Mouse (Mus musculus) embryonic facial prominence, embryonic 14.5 days (tissue): ENCODE results near the gene Fmnl3. TPM values are rescaled to one million over a fixed set of nuclear protein-coding genes. Genes with fewer than 3 reads are reported as not detected.
A peak's percentile ranks its signal among the peaks of the same experiment; 100 is the strongest.

Source experiments
- ATAC-seq: fragments of 200-750 bp; cut with Nextera tagmentation; 2 replicates; pipeline ENCODE4 v1.8.0; 2017; ENCODE audit warnings: low read depth, moderate number of reproducible peaks, moderate TSS enrichment
- DNase-seq: peaks from one replicate; pipeline ENCODE4 v3.0.0-alpha.2; 2015; ENCODE audit warnings: low spot score
- H3K27ac ChIP-seq: fragments of 300-500 bp; sonication (generic); replicated peaks from 2 replicates; pipeline ENCODE4 v1.5.1; 2014; ENCODE audit warnings: low read depth, mild to moderate bottlenecking, low read length, moderate library complexity
- H3K27me3 ChIP-seq: fragments of 300-500 bp; sonication (generic); replicated peaks from 2 replicates; pipeline ENCODE4 v1.6.1; 2014; ENCODE audit warnings: low read length; ENCODE audit not compliant: control insufficient read depth, insufficient read depth
- H3K36me3 ChIP-seq: fragments of 300-500 bp; sonication (generic); 2 replicates; pipeline ENCODE4 v1.6.1; 2014; ENCODE audit warnings: low read length, mixed read lengths; ENCODE audit not compliant: control insufficient read depth, insufficient read depth
- H3K4me1 ChIP-seq: fragments of 300-500 bp; sonication (generic); 2 replicates; pipeline ENCODE4 v1.6.1; 2014; ENCODE audit warnings: antibody characterized with exemption, low read length; ENCODE audit not compliant: control insufficient read depth, insufficient read depth
- H3K4me2 ChIP-seq: fragments of 300-500 bp; sonication (generic); 2 replicates; pipeline ENCODE4 v1.6.1; 2014; ENCODE audit warnings: low read depth, mild to moderate bottlenecking, low read length, moderate library complexity, mixed read lengths
- H3K4me3 ChIP-seq: fragments of 300-500 bp; sonication (generic); 2 replicates; pipeline ENCODE4 v1.5.1; 2014; ENCODE audit warnings: low read depth, mild to moderate bottlenecking, low read length
- H3K9ac ChIP-seq: fragments of 300-500 bp; sonication (generic); 2 replicates; pipeline ENCODE4 v1.6.1; 2014; ENCODE audit warnings: low read depth, mild to moderate bottlenecking, low read length, moderate library complexity, mixed read lengths
- H3K9me3 ChIP-seq: fragments of 300-500 bp; sonication (generic); 2 replicates; pipeline ENCODE4 v1.6.1; 2016; ENCODE audit warnings: low read length; ENCODE audit not compliant: control insufficient read depth
- WGBS: fragments of 180-500 bp; shearing (Covaris S2); extraction: QIAGEN DNeasy Blood & Tissue Kit; methylation state at CpG from one replicate; pipeline ENCODE4 v1.1.7; 2014; 5-methylcytosine and 5-hydroxymethylcytosine counted together
- polyA plus RNA-seq: library from polyadenylated mRNA; unstranded; fragments of >200 nt; fragmentation: Nextera tagmentation; extraction: Ambion mirVana; gene quantifications from 2 replicates; pipeline ENCODE4 v1.2.1, GENCODE M21; 2014

The Fmnl3 gene
- polyA plus RNA-seq, 1 experiment from 2014 or later: 18.5 TPM

GRCm38 (mm10) chr15:99284527-99285188 is 85.6 kb downstream of the Fmnl3 start:
- no peak overlapping the region for H3K27ac ChIP-seq
- peak; percentile 79 for ATAC-seq
- H3K9me3 ChIP-seq: no peaks in the 10 kb centered on the region
- 39% methylated on average over 14 of the region's 14 CpGs for WGBS
- H3K4me3 ChIP-seq: no peak overlapping the region
- no peak overlapping the region for H3K9ac ChIP-seq
- no peak overlapping the region for H3K4me2 ChIP-seq
- H3K27me3 ChIP-seq: no peaks in the 10 kb centered on the region
- H3K4me1 ChIP-seq: no peaks in the 10 kb centered on the region
- H3K36me3 ChIP-seq: no peaks in the 10 kb centered on the region
- peak; percentile 62 for DNase-seq

- H3K9ac ChIP-seq: no peak overlapping the region
- H3K4me2 ChIP-seq: no peak overlapping the region
- no peaks in the 10 kb centered on the region for H3K9me3 ChIP-seq
- H3K36me3 ChIP-seq: no peaks in the 10 kb centered on the region
- ATAC-seq (no peak), DNase-seq (no peak)
- H3K4me1 ChIP-seq: no peaks in the 10 kb centered on the region
- H3K27me3 ChIP-seq: no peaks in the 10 kb centered on the region
- H3K27ac ChIP-seq: no peak overlapping the region
- WGBS: 68% methylated on average over 10 of the region's 10 CpGs
- H3K4me3 ChIP-seq: no peak overlapping the region
Observed at GRCm38 (mm10) chr15:99283456-99283855, 86.8 kb downstream of the Fmnl3 start.

- no peaks in the 10 kb centered on the region for H3K9me3 ChIP-seq
- no peak for ATAC-seq
- 70% methylated on average over 7 of the region's 7 CpGs for WGBS
- no peaks in the 10 kb centered on the region for H3K27me3 ChIP-seq
- H3K4me2 ChIP-seq: no peak overlapping the region
- no peaks in the 10 kb centered on the region for H3K4me1 ChIP-seq
- no peak overlapping the region for H3K27ac ChIP-seq
- no peaks in the 10 kb centered on the region for H3K36me3 ChIP-seq
- no peak for DNase-seq
- no peak overlapping the region for H3K9ac ChIP-seq
- no peak overlapping the region for H3K4me3 ChIP-seq
Observed at GRCm38 (mm10) chr15:99278271-99278670, 92.0 kb downstream of the Fmnl3 start.

GRCm38 (mm10) chr15:99276095-99276494 is 94.2 kb downstream of the Fmnl3 start:
- Histone ChIP-seq H3K9me3 (no peaks in the 10 kb centered on the region), H3K27ac (no peak overlapping the region), H3K27me3 (no peaks in the 10 kb centered on the region), H3K4me2 (no peak overlapping the region), H3K9ac (no peak overlapping the region), H3K36me3 (no peaks in the 10 kb centered on the region), H3K4me3 (no peak overlapping the region), H3K4me1 (no peaks in the 10 kb centered on the region)
- DNase-seq: no peak
- WGBS: 85% methylated on average over 8 of the region's 8 CpGs
- no peak for ATAC-seq

Other genes starting within 250 kb of the Fmnl3 start
- 35.5 and 38.9 TPM in 2 replicates for gene Spats2, start 244.6 kb downstream of the Fmnl3 start, polyA plus RNA-seq
- 1.5 TPM in 2 replicates for gene Kcnh3, start 145.6 kb downstream of the Fmnl3 start, polyA plus RNA-seq
- gene Mcrs1, start 118.5 kb downstream of the Fmnl3 start, polyA plus RNA-seq: 115 and 130 TPM in 2 replicates
- gene Prpf40b, start 75.4 kb downstream of the Fmnl3 start, polyA plus RNA-seq: 40.1 and 42.2 TPM in 2 replicates
- gene Fam186b, start 74.6 kb downstream of the Fmnl3 start, polyA plus RNA-seq: 0.06 and 0.14 TPM in 2 replicates
- gene Tmbim6, start 22.4 kb upstream of the Fmnl3 start, polyA plus RNA-seq: 300 and 310 TPM in 2 replicates
- gene Nckap5l, start 87.3 kb upstream of the Fmnl3 start, polyA plus RNA-seq: 12.5 and 13.1 TPM in 2 replicates
- gene Bcdin3d, start 104.2 kb upstream of the Fmnl3 start, polyA plus RNA-seq: 10.8 and 12.9 TPM in 2 replicates
- 1.1 and 1.5 TPM in 2 replicates for gene Faim2, start 157.7 kb upstream of the Fmnl3 start, polyA plus RNA-seq
- gene Aqp2, start 208.6 kb upstream of the Fmnl3 start, polyA plus RNA-seq: 0.11 TPM in 1 of 2 replicates, not detected in the other
- 1.8 and 2.9 TPM in 2 replicates for gene Aqp5, start 220.3 kb upstream of the Fmnl3 start, polyA plus RNA-seq
- gene Aqp6, start 230.9 kb upstream of the Fmnl3 start, polyA plus RNA-seq: not detected in 2 replicates